Mouse (Mus musculus): ENCODE measurements at regions not wholly inside any gene's neighbourhood (a gene's known extent, or its start where the extent isn't known, plus 50 kb on each side); places are given as distances from the start of the nearest gene placed in this dataset.

DNA sequence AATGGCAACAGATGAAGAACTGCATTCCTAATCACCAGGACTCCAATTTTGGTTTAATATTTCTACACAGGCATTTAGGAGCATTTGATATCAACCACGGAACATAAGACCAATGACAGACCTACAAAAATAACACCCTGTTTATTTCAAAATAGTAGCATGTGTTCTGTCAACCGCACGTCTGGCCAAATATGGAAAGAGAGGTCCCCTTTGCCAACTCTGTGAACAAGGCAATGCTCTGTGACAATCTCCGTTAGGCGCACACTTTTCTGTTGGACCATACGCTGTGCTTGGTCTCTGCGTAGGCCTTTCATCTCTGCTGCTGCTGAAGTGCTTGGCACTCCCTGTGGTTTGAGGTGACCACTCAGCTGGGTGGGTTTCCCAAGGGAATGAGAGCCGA lies 173.2 kb downstream of the Gadd45g start:
- no peak for DNase-seq

DNA sequence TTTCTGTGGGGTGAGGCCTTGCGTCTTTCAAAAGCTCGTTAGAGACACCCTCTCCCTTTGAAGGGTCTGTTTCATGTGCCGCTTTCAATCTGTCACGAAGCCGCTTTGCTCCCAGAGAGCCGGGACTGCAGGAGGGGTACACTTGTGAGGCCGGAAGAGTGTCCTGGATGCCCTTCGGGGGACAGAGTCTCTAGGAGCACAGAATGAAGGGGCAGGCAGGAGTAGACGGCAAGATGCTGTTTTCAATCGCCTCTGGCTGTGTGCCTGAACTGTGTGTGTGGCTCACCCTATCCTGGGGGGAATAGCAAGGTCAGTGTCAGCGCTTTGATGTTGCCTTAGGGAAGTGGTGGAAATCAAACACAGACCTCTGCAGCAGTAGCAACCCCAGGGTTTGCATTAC lies 174.7 kb downstream of the Gadd45g start:
- DNase-seq = no peak

DNA sequence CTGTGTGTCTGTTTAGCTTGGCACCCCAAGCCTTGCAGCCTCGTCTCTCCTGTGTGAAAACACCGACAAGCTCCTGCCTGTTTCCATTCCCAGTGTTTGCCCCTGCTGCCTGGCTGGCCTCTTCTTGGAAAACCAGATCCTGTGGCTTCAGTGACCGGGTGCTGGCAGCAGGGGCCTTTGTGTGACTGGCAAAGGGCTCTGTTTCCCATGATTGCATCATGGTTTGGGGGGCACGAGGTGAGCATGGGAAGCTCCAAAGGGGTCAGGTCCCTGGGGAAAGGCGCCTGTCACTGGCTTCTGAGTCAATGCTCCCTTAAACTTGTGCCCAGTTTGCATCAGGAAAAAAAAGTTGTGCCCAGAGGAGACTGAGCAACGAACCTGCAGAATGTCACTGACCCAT lies 175.3 kb downstream of the Gadd45g start:
- DNase-seq = no peak

DNA sequence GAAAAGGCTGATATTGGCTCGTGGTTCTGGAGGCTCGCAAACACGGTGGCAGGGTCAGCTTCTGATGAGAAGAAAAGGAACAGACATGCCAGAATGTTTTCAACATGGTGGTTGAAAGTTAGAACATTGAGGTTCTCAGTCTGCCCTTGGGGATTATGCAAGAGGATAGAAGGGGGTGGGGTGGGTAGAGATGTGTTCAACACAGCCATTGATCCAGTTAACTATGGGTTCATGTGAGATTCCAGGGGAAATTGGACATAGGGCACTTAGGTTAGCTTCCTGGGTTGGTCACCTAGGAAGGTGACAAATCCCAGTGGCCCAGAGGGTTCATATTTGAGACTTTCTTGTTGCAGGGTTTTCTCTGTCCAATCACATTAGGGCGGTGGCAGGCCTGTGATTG lies 176.1 kb downstream of the Gadd45g start:
- no peak for DNase-seq

DNA sequence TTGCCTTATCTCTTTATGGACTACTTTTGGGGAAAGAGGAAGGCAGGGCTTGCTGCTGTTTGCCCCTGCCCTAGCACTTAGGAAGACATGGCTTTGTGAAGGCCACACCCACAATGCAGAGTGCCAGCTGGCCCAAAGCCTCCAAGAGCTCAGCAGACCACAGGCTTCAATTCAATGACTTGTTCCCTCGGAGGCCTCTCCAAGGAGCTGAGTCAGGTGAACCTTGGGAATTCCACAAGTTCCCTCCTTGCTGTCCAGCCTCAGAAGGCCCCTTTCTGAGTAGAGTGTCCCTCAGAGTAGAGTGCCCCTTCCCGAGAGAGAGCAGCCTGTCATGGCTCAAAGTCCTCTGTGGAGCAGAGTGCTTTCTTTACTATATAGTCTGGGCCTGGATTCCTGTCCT lies 177.9 kb downstream of the Gadd45g start:
- peak; percentile 85 for DNase-seq

GRCm38 (mm10) chr13:52024832-52025481 lies 178.5 kb downstream of the Gadd45g start:
- DNase-seq = peak; percentile 40

DNA sequence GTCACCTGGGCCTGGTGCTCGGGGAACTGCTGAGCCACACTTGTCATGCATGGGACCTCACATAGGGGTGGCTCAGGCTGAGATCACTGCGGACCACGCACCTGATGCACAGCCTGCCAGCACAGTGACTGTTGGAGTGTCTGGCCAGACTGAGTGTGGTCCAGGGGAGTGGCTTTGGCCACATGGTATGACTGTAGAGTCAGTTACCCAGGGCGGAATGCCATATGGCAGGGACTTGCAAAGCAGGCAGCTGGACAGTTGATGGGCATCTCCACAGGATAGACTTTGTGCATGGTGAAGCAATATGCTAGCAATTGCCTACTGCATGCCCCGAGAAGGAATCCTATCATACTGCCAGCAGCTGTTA lies 179.0 kb downstream of the Gadd45g start:
- DNase-seq = no peak

- no peak for DNase-seq
These were observed 179.8 kb downstream of the Gadd45g start for GRCm38 (mm10) chr13:52026291-52026690.

DNA sequence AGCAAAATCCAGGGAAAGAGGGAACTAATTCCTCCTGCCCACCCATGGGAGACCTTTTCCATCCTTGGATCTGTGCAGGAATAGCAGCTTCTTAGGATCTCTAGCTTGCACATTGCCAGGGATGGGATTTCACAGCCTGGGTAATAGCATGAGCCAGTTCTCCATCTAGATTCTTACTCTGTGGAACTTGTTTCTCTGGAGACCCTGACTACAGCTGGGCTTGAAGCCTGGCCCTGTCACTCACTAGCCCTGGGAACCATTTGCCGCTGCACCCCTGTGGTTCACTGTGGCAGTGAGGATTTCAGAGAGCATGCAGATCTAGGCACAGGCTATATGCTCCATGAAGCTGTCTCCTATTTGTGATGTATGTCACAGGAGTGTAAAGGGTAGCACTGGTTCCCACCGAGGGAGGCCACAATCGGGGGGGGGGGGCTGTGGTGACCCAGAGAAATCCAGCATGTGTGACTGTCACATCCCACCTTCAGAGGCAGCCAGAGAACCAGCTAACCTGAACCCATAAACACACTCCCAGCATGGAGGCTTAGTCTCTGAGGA lies 183.5 kb downstream of the Gadd45g start:
- no peak for DNase-seq

- DNase-seq = no peak
These were observed 185.0 kb downstream of the Gadd45g start for GRCm38 (mm10) chr13:52031465-52031864.

DNA sequence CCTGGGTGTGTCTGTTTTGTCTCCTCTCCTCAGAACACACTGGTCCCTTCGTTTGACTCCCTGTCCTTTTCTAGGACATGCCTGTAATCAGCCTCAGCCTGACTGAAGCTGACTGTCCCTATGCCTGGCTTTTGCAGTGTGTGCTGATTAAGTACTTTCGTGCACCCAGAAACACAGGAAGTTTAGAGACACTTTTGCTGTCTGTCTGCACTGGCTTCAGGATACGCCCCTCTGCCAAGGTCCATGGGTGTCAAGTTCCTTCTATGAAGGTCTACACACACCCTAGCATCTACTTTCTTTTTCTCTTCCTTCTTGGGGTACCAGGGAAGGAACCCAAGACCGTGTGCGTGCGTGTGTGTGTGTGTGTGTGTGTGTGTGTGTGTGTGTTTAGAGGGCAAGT lies 189.3 kb downstream of the Gadd45g start:
- DNase-seq = no peak

- no peak for DNase-seq
These were observed 189.9 kb downstream of the Gadd45g start for GRCm38 (mm10) chr13:52036351-52036750.

DNA sequence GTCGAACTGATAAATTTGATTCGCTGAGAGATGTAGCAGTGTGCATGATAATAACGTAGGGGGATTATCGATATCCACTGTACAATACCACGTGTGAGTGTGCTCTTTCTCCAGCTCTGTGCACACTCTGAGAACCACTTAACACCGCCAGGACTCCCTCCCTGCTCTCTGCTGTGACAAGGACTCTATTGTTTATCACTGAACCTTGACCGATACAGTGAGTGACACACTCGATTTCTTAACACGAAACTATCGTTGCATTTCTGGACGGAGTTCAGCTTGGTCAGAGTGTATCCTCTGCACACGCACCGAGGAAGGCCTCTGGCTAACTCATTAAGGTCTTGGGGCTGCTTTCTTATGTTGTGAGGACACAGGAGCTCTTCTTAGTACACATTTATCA lies 190.7 kb downstream of the Gadd45g start:
- DNase-seq = no peak

GRCm38 (mm10) chr13:52041467-52042421 lies 195.3 kb downstream of the Gadd45g start:
- peak; percentile 43 for DNase-seq

GRCm38 (mm10) chr13:52042867-52043266 lies 196.4 kb downstream of the Gadd45g start:
- DNase-seq = no peak

- DNase-seq = no peak
These were observed 197.4 kb downstream of the Gadd45g start for GRCm38 (mm10) chr13:52043916-52044315.

- no peak for DNase-seq
These were observed 198.9 kb downstream of the Gadd45g start for GRCm38 (mm10) chr13:52045349-52045748.

- DNase-seq = no peak
These were observed 199.5 kb downstream of the Gadd45g start for GRCm38 (mm10) chr13:52046020-52046419.

GRCm38 (mm10) chr13:52046700-52047099 lies 200.2 kb downstream of the Gadd45g start:
- no peak for DNase-seq

DNA sequence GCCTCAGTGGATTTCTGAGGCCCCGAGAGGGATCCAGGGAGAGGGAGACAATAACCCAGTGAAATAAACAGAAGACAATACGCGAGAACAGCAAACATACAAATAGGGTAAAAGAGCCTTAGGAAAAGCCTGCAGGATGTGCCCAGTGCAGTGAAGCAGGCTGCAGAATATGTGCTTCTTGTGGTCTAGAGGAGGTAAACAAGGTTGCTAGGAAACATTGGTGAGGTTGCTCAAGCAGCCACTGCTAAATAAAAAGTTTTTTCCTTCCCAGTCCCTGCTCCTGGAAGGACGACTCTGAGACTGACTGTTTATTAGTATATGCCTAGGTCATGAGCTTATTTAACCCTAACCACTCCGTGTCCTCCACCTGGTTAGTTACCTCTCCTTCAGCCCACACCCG lies 201.5 kb downstream of the Gadd45g start:
- DNase-seq = no peak

- DNase-seq = peak; percentile 67
These were observed 202.3 kb downstream of the Gadd45g start for GRCm38 (mm10) chr13:52048777-52049176.

DNA sequence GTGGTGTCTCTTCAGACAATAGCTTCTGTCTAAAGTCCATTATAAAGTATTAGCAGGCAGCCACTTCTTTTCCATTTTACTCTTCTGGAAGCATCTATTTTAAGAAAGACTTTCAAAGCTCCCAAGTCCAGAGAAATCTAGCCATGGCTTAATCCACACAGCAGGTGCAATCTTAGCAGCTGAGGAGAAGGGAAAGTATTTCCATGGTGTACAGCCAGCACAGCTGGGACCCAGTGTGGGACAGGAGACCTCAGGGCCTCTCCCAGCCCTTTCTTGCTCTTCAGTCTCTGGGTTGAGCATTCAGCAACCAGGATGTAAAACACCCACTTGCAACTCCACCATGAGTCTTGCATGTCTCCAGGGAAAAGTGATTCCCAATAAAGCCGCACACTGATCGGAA lies 202.8 kb downstream of the Gadd45g start:
- no peak for DNase-seq

- peak; percentile 49 for DNase-seq
These were observed 209.3 kb downstream of the Gadd45g start for GRCm38 (mm10) chr13:52055741-52056140.

DNA sequence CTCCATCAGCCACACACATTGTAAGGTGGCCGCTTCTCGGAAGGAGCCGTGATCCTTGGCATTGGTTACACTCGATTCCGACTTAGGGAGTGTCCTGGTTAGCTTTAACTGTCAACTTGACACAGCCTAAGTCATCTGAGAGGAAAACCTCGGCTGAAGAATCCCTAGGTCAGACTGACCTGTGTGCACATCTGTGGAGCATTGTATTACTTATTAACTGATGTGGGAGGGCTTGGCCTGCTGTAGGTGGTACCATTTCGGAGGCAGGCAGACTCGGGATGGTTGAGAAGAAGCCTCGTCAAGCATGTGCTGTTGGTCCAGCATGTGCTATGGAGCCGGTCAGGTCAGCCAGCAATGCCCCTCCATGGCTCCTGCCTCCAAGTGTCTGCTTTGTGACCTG lies 211.0 kb downstream of the Gadd45g start:
- DNase-seq = peak; percentile 84
